Mouse (Mus musculus) liver, embryonic 14.5 days (tissue): Measurements from ENCODE around the gene Ywhae.

Experiments used
- CTCF ChIP-seq: IDR thresholded peaks from 2 replicates; pipeline ENCODE4 v1.5.1; 2016; ENCODE audit warnings: antibody characterized with exemption, low read depth, control low read depth
- EP300 ChIP-seq: IDR thresholded peaks from 2 replicates; pipeline ENCODE4 v1.6.1; 2016; ENCODE audit warnings: antibody characterized with exemption, low read depth

DNA sequence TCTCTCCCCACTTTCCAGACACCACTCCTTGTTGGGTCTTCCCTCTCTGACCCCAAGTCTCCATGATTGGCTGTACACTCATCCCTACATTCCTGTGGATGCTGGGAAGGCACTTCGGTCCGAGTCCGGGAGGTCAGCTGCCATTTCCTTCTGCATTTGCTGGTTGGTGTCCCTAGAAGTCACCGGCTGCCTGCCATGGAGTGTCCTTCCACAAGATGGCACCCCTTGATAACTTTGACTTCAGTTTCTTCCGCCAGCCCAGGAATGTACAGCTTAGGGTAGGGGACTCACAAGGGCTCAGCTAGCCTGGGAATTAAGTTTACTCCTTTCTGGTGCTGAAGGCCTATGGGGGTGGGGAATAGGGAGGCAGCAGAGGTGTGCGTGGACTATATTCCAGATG is 49.2 kb downstream of the Ywhae start:
- peak; percentile 77 for TF ChIP-seq CTCF
- TF ChIP-seq EP300, result no peak
